Mouse (Mus musculus) lung, embryonic 15.5 days (tissue): ENCODE results near the gene Susd1. TPM values are rescaled to one million over a fixed set of nuclear protein-coding genes. Genes with fewer than 3 reads are reported as not detected.
"Not testable (repeated sequence)": the region's sequence is repeated elsewhere in the genome, so short reads cannot be mapped to it uniquely, and the experiment has no call there.

Source experiments
- ATAC-seq: fragments of 200-750 bp; cut with Nextera tagmentation; 2 replicates; pipeline ENCODE4 v1.8.0; 2017; ENCODE audit warnings: moderate number of reproducible peaks, borderline replicate concordance; ENCODE audit not compliant: low FRiP score, low TSS enrichment; ENCODE audit errors: extremely low read depth
- H3K27ac ChIP-seq: fragments of 300-500 bp; sonication (generic); 2 replicates; pipeline ENCODE4 v1.5.1; 2015; ENCODE audit warnings: moderate library complexity, mild to moderate bottlenecking, inconsistent platforms
- H3K27me3 ChIP-seq: fragments of 300-500 bp; sonication (generic); 2 replicates; pipeline ENCODE4 v1.6.1; 2015; ENCODE audit warnings: inconsistent platforms
- H3K36me3 ChIP-seq: fragments of 300-500 bp; sonication (generic); 2 replicates; pipeline ENCODE4 v1.6.1; 2015; ENCODE audit warnings: inconsistent platforms
- H3K4me1 ChIP-seq: fragments of 300-500 bp; sonication (generic); 2 replicates; pipeline ENCODE4 v1.6.1; 2015; ENCODE audit warnings: inconsistent platforms
- H3K4me2 ChIP-seq: fragments of 300-500 bp; sonication (generic); 2 replicates; pipeline ENCODE4 v1.6.1; 2015; ENCODE audit warnings: inconsistent platforms, mild to moderate bottlenecking, moderate library complexity
- H3K4me3 ChIP-seq: fragments of 300-500 bp; sonication (generic); 2 replicates; pipeline ENCODE4 v1.5.1; 2015; ENCODE audit warnings: mild to moderate bottlenecking, inconsistent platforms
- H3K9ac ChIP-seq: fragments of 300-500 bp; sonication (generic); 2 replicates; pipeline ENCODE4 v1.6.1; 2015; ENCODE audit warnings: inconsistent platforms
- H3K9me3 ChIP-seq: fragments of 300-500 bp; sonication (generic); 2 replicates; pipeline ENCODE4 v1.6.1; 2016; ENCODE audit warnings: inconsistent platforms
- WGBS: fragments of 180-500 bp; shearing (Covaris S2); methylation state at CpG from one replicate; pipeline ENCODE4 v1.1.7; 2015; 5-methylcytosine and 5-hydroxymethylcytosine counted together
- polyA plus RNA-seq: library from polyadenylated mRNA; unstranded; fragments of >200 nt; fragmentation: Nextera tagmentation; extraction: Ambion mirVana; gene quantifications from 2 replicates; pipeline ENCODE4 v1.2.1, GENCODE M21; 2015

The Susd1 gene
- polyA plus RNA-seq, 1 experiment from 2014 or later, result 8.0 TPM

DNA sequence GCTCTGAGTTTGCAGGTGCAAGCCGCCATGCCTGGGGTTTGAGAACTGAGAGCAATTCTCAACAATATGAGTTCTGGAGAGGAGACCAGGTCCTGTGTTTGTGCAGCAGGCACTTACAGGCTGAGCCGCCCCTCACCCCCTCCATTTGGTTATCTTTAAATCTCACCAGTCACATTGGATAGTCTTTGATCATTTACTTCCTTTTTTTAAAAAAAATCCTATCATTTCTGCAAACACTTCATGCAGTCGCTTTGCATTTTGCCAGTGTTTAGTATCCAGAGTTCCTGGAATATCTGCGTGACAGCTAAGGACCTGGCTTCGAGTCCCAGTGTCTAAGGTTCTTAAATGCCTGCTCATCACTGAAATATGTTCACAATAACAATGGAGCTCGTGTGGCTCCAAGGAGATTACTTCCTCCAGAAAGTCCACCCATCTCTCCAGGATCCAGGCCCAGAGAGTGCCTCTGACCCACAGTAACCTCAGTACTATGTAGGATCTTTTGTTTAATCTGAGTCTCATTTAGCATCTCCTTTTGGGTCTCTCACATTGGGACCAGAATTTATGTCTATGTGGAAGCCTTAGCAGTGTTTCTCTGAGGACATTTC, 147.4 kb downstream of the Susd1 start:
- Histone ChIP-seq H3K4me1 (peaks cover 7% of the 10 kb centered on the region; the same call in 1 of the 2 replicates), H3K9ac (no peak overlapping the region), H3K4me3 (no peak overlapping the region), H3K27ac (peak overlapping the region; percentile 46), H3K27me3 (no peaks in the 10 kb centered on the region), H3K9me3 (no peaks in the 10 kb centered on the region), H3K4me2 (no peak overlapping the region), H3K36me3 (no peaks in the 10 kb centered on the region)
- WGBS, result 32% methylated on average over 6 of the region's 6 CpGs
- no peak for ATAC-seq

DNA sequence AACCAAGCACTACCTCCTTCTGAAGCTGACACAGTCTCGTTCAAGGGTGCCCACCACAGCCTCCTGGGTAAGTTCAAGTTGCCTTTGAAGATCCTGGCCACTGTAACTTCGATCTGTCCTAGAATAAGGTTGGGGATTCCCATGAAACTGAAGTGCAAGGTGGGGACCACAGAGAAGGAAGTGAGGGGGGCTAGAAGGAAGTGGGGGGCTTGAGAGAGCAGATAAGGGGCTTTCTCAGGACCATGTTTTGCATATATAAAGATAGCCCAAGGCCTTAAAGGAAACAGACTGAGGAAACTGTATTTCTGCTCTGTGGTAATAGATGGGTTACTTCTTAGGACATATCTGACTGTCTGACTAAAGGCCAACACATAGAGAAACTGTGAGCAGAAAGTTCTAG, 151.3 kb downstream of the Susd1 start:
- no peak overlapping the region for H3K9ac ChIP-seq
- H3K27ac ChIP-seq, result no peak overlapping the region
- peaks cover 19% of the 10 kb centered on the region for H3K4me1 ChIP-seq
- H3K4me3 ChIP-seq, result no peak overlapping the region
- 63% methylated on average over 2 of the region's 2 CpGs for WGBS
- H3K9me3 ChIP-seq, result no peaks in the 10 kb centered on the region
- H3K4me2 ChIP-seq, result no peak overlapping the region
- H3K36me3 ChIP-seq, result no peaks in the 10 kb centered on the region
- no peak for ATAC-seq
- H3K27me3 ChIP-seq, result no peaks in the 10 kb centered on the region

DNA sequence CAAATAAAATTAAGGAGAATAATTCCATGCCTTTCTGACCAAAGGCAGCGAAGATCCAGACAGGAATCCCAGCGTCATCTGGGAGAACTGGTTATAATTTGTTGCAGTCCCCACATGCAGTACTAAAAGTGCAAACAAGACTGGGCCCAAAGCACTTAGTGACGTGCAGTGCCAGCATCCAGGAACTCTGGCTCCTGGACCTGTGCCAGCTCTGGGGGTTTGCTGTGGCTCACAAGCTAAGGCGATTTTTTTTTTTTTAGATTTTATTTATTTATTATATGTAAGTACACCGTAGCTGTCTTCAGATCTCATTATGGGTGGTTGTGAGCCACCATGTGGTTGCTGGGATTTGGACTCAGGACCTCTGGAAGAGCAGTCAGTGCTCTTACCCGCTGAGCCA, 152.1 kb downstream of the Susd1 start:
- not testable (repeated sequence) for H3K9ac ChIP-seq, ATAC-seq, H3K27ac ChIP-seq, H3K36me3 ChIP-seq, H3K4me2 ChIP-seq, H3K4me3 ChIP-seq, H3K9me3 ChIP-seq, H3K27me3 ChIP-seq
- peaks cover 20% of the 10 kb centered on the region for H3K4me1 ChIP-seq
- 34% methylated on average over 6 of the region's 6 CpGs for WGBS

DNA sequence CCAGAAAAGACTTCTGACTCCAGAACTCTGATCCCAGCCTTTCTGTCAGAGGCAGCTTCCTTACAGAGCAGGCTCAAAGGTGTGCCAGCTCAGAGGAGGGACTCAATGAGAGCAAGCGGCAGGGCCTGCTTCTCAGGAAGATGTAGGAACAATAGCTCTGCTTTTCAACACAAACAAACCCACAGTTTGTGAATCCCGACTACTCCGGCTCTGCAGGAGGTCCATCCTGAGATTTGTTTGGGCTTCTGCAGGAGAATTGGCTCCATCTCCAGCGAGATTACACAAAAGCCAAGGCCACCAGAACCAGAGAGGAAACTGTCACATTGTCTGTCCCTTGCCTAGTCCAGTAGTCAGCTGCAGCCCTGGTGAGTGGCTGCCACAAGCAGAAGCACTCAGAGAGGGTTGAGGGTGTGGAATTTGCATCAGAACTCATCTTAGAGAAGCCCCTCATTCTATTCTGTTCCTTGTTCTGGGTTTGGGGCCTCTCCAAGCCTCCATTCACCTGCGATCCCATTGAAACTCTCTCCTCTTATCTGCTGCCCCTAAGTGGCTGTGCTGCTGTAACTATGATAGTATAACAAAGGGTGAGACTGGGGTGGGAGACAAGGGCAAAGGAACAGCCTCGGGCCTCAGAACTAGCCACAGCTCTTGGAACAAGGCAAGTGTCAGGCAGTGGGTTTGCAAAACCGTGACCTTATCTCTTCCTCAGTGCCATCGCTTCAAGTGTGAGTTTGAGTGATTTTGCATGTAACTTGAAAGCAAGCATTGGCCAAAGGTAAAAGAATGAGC, 155.5 kb downstream of the Susd1 start:
- Histone ChIP-seq H3K27ac (peak overlapping the region; percentile 74), H3K9ac (no peak overlapping the region), H3K4me3 (no peak overlapping the region), H3K9me3 (no peaks in the 10 kb centered on the region), H3K27me3 (no peaks in the 10 kb centered on the region), H3K4me2 (no peak overlapping the region), H3K36me3 (no peaks in the 10 kb centered on the region), H3K4me1 (peaks cover 16% of the 10 kb centered on the region)
- ATAC-seq, result no peak
- 34% methylated on average over 8 of the region's 8 CpGs for WGBS

DNA sequence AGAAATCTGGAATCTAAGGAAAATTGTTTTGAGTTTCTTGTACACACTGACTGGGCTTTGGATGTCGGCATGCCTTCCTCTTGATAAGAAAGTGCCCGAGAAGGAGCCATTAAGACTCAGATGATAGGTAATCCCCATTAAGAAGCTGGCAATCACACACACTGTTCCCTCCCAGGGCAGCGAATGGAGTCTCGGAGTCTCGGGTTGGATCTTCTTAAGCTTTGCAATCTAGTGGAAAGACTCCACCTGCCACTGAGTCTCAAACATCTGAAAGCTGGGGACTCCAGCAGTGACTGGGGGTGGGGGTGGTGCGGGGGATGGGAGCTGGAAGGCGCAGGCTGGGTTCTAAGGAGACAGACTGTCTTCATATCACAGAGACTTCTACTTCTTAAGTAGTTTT, 156.3 kb downstream of the Susd1 start:
- no peak for ATAC-seq
- H3K27me3 ChIP-seq, result no peaks in the 10 kb centered on the region
- WGBS, result 31% methylated on average over 7 of the region's 7 CpGs
- H3K27ac ChIP-seq, result peak overlapping the region; percentile 74
- no peak overlapping the region for H3K4me3 ChIP-seq
- H3K9ac ChIP-seq, result no peak overlapping the region
- H3K9me3 ChIP-seq, result no peaks in the 10 kb centered on the region
- H3K36me3 ChIP-seq, result no peaks in the 10 kb centered on the region
- no peak overlapping the region for H3K4me2 ChIP-seq
- peaks cover 16% of the 10 kb centered on the region for H3K4me1 ChIP-seq

DNA sequence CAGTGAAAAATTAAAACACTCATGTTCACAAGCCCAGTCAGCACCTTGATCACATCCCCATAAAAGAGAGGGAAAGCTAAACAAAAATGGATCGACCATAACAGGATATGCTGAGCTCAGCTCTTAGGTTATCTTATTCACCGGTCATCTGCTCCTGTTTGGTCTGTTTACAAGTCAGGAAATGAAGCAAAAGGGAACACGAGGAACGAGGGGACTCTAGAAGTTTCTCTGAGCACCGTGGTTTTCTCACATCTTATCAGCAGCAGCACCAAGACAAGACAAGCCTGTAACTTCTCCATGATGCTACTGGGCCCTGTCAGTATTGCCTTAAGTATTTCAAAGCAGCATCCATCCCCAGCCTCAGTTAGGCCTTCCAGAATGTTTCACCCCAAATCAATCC, 157.6 kb downstream of the Susd1 start:
- H3K9ac ChIP-seq, result no peak overlapping the region
- H3K4me3 ChIP-seq, result no peak overlapping the region
- H3K4me1 ChIP-seq, result peaks cover 11% of the 10 kb centered on the region
- no peaks in the 10 kb centered on the region for H3K36me3 ChIP-seq
- no peaks in the 10 kb centered on the region for H3K27me3 ChIP-seq
- no peak overlapping the region for H3K4me2 ChIP-seq
- ATAC-seq, result no peak
- 37% methylated on average over 5 of the region's 5 CpGs for WGBS
- no peaks in the 10 kb centered on the region for H3K9me3 ChIP-seq
- no peak overlapping the region for H3K27ac ChIP-seq

DNA sequence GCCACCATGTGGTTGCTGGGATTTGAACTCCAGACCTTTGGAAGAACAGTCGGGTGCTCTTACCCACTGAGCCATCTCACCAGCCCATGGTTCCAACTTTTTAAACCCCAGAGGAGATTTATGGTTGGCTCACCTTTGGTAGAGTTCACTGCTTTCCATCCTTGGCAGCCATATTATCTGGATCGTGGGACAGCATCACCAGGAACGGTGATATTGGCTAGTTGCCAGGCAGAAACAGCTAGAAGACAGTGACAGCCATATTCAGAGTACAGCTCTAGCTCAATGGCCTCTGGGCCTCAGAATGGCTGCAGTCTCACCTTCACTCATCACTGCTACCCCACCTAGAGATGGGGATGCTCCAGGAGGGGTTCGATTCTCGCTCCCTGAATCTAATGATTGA, 159.3 kb downstream of the Susd1 start:
- Histone ChIP-seq H3K27ac (no peak overlapping the region), H3K36me3 (no peaks in the 10 kb centered on the region), H3K27me3 (no peaks in the 10 kb centered on the region), H3K4me1 (peaks cover 10% of the 10 kb centered on the region), H3K4me2 (no peak overlapping the region), H3K4me3 (no peak overlapping the region), H3K9ac (no peak overlapping the region), H3K9me3 (no peaks in the 10 kb centered on the region)
- WGBS, result 74% methylated on average over 5 of the region's 5 CpGs
- no peak for ATAC-seq

DNA sequence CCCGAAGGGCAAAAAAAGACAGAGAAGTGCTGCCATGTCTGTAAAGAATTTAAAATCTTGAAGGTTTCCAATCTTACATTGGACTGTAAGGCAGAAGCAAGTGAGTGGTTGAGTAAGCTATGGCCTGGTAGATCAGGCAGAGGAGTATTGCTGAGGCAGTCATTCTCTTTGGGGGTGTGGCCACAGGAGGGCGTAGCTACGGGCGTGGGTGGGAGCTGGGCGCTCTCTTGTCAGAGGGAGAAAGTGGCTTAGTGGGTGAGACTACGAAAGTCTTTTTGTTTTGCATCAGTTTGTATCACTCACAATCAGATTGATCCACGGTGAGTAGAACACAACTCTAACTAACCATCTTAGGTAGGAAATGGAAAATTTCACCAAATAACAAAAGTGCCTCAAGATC, 160.0 kb downstream of the Susd1 start:
- no peak for ATAC-seq
- Histone ChIP-seq H3K36me3 (no peaks in the 10 kb centered on the region), H3K4me2 (no peak overlapping the region), H3K4me3 (no peak overlapping the region), H3K27ac (no peak overlapping the region), H3K9ac (no peak overlapping the region), H3K4me1 (peaks cover 10% of the 10 kb centered on the region), H3K9me3 (no peaks in the 10 kb centered on the region), H3K27me3 (no peaks in the 10 kb centered on the region)
- WGBS, result 88% methylated on average over 7 of the region's 7 CpGs

DNA sequence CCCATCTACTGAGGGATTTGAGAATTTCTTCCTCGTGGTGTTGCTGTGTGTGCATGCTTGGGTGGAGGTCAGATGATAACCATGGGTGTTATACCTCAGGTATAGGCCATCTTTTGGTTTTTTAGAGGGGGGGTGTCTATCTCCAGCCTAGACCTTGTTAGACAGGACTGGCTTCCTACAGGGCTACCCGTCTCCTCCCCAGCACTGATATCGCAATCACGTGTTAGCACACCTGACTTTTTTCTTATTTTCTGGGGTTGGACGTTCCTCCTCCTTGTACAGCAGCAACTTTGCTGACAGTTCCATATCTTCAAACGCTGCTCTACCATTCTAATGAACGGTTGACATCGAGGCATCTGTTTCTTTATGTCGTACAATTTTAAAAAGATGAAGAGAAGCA, 160.5 kb downstream of the Susd1 start:
- H3K4me1 ChIP-seq, result peaks cover 8% of the 10 kb centered on the region
- no peak overlapping the region for H3K4me2 ChIP-seq
- no peaks in the 10 kb centered on the region for H3K9me3 ChIP-seq
- no peak overlapping the region for H3K4me3 ChIP-seq
- no peak overlapping the region for H3K27ac ChIP-seq
- H3K27me3 ChIP-seq, result no peaks in the 10 kb centered on the region
- H3K9ac ChIP-seq, result no peak overlapping the region
- no peaks in the 10 kb centered on the region for H3K36me3 ChIP-seq
- no peak for ATAC-seq
- 87% methylated on average over 9 of the region's 9 CpGs for WGBS

DNA sequence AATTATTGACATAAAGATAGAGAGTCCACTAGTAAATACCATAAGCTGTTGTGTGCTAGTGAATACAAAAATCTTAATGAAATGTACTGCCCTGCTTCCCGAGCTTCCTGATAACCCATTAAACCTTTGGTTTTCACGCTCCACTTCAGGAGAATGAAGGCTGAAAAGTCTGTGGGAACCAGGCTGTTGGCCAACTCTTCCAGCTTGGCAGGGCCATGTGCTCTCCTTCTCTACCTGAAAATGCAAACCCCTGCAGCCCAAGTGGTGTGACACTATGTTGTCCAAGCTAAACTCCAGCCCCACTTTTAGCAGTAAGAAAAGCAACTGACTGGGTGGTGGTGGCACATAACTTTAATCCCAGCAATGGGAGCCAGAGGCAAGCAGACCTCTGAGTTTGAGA, 162.5 kb downstream of the Susd1 start:
- ATAC-seq, result no peak
- WGBS, result 56% methylated on average over 2 of the region's 2 CpGs
- H3K4me2 ChIP-seq, result no peak overlapping the region

DNA sequence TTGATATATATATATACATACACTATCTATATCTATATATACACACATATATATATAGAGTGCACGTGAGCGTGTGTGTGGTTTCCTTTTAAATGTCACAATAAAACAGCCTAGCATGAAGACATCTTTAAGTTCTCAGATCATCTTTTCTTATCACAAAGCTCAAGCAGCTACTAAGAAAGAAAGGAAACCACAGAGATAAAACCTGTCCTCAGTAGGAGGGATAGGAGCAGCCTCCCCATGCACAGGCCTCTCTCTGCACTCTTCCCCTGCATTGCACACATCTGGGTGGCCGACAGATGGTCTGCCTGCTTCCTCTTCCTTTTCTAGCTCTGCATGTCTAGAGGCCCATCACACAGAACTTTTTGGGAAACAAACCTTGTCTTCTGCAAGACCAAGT, 162.9 kb downstream of the Susd1 start:
- Histone ChIP-seq H3K9ac (no peak overlapping the region), H3K4me3 (no peak overlapping the region), H3K27me3 (no peaks in the 10 kb centered on the region), H3K4me2 (no peak overlapping the region), H3K4me1 (no peaks in the 10 kb centered on the region), H3K27ac (no peak overlapping the region), H3K36me3 (no peaks in the 10 kb centered on the region), H3K9me3 (no peaks in the 10 kb centered on the region)
- 61% methylated on average over 3 of the region's 3 CpGs for WGBS
- ATAC-seq, result no peak

More for the DNA sequence above, 162.5 kb downstream of the Susd1 start:
- H3K27me3 ChIP-seq, result no peaks in the 10 kb centered on the region
- H3K4me3 ChIP-seq, result no peak overlapping the region
- H3K27ac ChIP-seq, result no peak overlapping the region
- no peaks in the 10 kb centered on the region for H3K4me1 ChIP-seq
- no peaks in the 10 kb centered on the region for H3K36me3 ChIP-seq
- H3K9ac ChIP-seq, result no peak overlapping the region
- no peaks in the 10 kb centered on the region for H3K9me3 ChIP-seq

DNA sequence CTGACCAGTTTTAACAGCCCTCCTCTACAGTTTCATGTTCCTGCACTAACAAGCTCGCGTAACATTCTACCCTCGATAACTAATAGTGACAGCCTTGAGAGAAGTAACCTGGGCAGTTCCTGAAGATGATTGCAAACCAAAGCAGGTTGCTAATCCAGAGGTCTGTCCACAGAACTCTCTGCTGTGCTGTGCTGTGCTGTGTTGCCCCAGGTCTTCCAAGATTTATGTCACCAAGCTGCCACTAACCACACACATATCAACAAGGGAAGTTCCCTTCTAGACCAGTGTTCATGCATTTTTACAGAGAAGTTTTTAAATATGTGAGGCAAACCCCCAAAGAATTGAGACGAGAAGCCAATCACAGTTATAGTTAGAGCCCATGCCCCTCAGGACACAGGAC, 164.3 kb downstream of the Susd1 start:
- H3K27ac ChIP-seq, result no peak overlapping the region
- no peak for ATAC-seq
- H3K27me3 ChIP-seq, result no peaks in the 10 kb centered on the region
- H3K9ac ChIP-seq, result no peak overlapping the region
- no peaks in the 10 kb centered on the region for H3K4me1 ChIP-seq
- H3K4me3 ChIP-seq, result no peak overlapping the region
- H3K9me3 ChIP-seq, result no peaks in the 10 kb centered on the region
- H3K4me2 ChIP-seq, result no peak overlapping the region
- H3K36me3 ChIP-seq, result no peaks in the 10 kb centered on the region
- 82% methylated on average over 4 of the region's 4 CpGs for WGBS
